Mouse (Mus musculus): ENCODE measurements around the gene Mrps23. TPM values are rescaled to one million over a fixed set of nuclear protein-coding genes. Genes with fewer than 3 reads are reported as not detected.

Mrps23 gene
- 77.3 and 83.9 TPM in 2 replicates for polyA plus RNA-seq (2012; rRNA removed)

- DNase-seq (ENCODE audit: low spot score), result peak; percentile 81
Observed at GRCm38 (mm10) chr11:88203712-88204532, at the start of gene Mrps23. TSS of gene Mrps23 (plus strand) at chr11:88204388.

- no peak for DNase-seq (ENCODE audit: low spot score)
Observed at GRCm38 (mm10) chr11:88154500-88154899, 49.7 kb upstream of the Mrps23 start.

GRCm38 (mm10) chr11:88155451-88155850 lies 48.7 kb upstream of the Mrps23 start:
- no peak for DNase-seq (ENCODE audit: low spot score)

- no peak for DNase-seq (ENCODE audit: low spot score)
Observed at GRCm38 (mm10) chr11:88155998-88156397, 48.2 kb upstream of the Mrps23 start.

- DNase-seq (ENCODE audit: low spot score), result no peak
Observed at GRCm38 (mm10) chr11:88156403-88156802, 47.8 kb upstream of the Mrps23 start.

- DNase-seq (ENCODE audit: low spot score), result no peak
Observed at GRCm38 (mm10) chr11:88158842-88159246, 45.3 kb upstream of the Mrps23 start.

- DNase-seq (ENCODE audit: low spot score), result no peak
Observed at GRCm38 (mm10) chr11:88159389-88159788, 44.8 kb upstream of the Mrps23 start.

GRCm38 (mm10) chr11:88160316-88160715 lies 43.9 kb upstream of the Mrps23 start:
- DNase-seq (ENCODE audit: low spot score), result no peak

- DNase-seq (ENCODE audit: low spot score), result peak; percentile 67
Observed at GRCm38 (mm10) chr11:88161051-88161581, 43.1 kb upstream of the Mrps23 start.

- DNase-seq (ENCODE audit: low spot score), result peak; percentile 78
Observed at GRCm38 (mm10) chr11:88161651-88162362, 42.4 kb upstream of the Mrps23 start.

GRCm38 (mm10) chr11:88162740-88163139 lies 41.4 kb upstream of the Mrps23 start:
- no peak for DNase-seq (ENCODE audit: low spot score)

GRCm38 (mm10) chr11:88164213-88164723 lies 39.9 kb upstream of the Mrps23 start:
- DNase-seq (ENCODE audit: low spot score), result no peak

- peak; percentile 71 for DNase-seq (ENCODE audit: low spot score)
Observed at GRCm38 (mm10) chr11:88164801-88165377, 39.3 kb upstream of the Mrps23 start.

GRCm38 (mm10) chr11:88165683-88166364 lies 38.4 kb upstream of the Mrps23 start:
- no peak for DNase-seq (ENCODE audit: low spot score)

GRCm38 (mm10) chr11:88166471-88166870 lies 37.7 kb upstream of the Mrps23 start:
- DNase-seq (ENCODE audit: low spot score), result no peak

GRCm38 (mm10) chr11:88168611-88169010 lies 35.6 kb upstream of the Mrps23 start:
- DNase-seq (ENCODE audit: low spot score), result no peak

- no peak for DNase-seq (ENCODE audit: low spot score)
Observed at GRCm38 (mm10) chr11:88169531-88170040, 34.6 kb upstream of the Mrps23 start.

GRCm38 (mm10) chr11:88170606-88171005 lies 33.6 kb upstream of the Mrps23 start:
- DNase-seq (ENCODE audit: low spot score), result no peak

GRCm38 (mm10) chr11:88171876-88172442 lies 32.2 kb upstream of the Mrps23 start:
- DNase-seq (ENCODE audit: low spot score), result no peak

GRCm38 (mm10) chr11:88172601-88173325 lies 31.4 kb upstream of the Mrps23 start:
- DNase-seq (ENCODE audit: low spot score), result no peak

Measured in urinary bladder, adult 2 months (tissue).